Mouse (Mus musculus) liver, adult (tissue): ENCODE results near the gene Pitpnm3.

Experiments
- GATA4 ChIP-seq: IDR thresholded peaks from 2 replicates; pipeline ENCODE4 v1.6.1; 2014; ENCODE audit warnings: mild to moderate bottlenecking, low read length; ENCODE audit not compliant: insufficient replicate concordance

The Pitpnm3 gene

DNA sequence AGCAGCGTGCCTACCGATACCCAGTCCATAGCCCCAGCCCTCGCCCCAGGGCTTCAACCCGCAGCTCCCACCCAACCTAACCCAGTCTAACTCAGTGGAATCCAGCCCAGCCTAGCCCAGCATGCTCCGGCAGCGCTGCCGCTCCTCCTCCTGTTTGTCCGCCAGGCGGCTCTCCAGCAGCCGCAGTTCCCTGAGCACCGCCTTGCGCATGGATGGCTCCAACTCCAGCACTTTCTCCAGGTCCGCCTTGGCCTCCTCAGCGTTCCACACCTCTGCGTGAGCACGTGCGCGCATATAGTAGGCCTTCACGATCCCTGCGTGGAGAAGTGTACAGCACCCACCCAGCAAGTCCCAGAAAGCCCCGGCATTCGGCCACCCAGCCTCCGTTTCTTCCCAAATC lies 106.4 kb downstream of the Pitpnm3 start:
- no peak for TF ChIP-seq GATA4

DNA sequence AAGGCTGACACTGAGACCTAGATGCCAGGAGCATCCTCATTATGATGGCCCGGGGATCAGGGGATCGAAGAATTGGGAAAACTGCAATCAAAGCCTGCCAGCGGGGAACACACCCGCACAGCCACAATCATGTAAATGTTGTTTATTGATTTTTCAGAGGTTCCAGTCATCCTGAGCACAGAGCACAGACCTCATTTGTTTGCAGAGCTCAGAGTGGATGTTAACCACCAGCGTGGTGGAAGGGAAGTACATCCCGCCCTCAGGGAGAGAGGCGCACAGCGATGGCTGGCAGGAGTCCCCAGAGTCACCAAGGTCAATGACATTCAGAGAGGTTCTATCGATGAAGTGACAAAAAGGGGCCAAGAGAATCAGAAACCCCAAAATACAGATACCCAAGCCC lies 107.7 kb downstream of the Pitpnm3 start:
- no peak for TF ChIP-seq GATA4

- TF ChIP-seq GATA4 = no peak
Observed at GRCm38 (mm10) chr11:72026516-72026915, 109.1 kb downstream of the Pitpnm3 start.

DNA sequence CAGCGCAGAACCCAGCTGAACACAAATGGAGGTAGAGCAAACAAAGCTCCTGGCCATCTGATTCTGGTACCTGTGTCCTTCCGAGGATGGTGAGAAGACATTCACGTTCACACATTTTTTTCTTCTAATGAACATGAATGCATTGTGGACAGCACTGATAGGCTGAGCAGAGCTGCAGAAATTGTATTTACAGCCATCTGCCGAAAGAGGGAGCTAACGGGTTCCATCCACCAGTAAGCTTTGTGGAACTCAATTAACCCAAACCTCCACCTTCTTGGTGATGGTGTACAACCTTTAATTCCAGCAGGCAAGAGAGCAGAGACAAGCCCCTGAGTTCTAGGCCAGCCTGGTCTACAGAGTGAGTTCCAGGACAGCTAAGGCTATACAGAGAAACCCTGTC lies 109.7 kb downstream of the Pitpnm3 start:
- no peak for TF ChIP-seq GATA4

DNA sequence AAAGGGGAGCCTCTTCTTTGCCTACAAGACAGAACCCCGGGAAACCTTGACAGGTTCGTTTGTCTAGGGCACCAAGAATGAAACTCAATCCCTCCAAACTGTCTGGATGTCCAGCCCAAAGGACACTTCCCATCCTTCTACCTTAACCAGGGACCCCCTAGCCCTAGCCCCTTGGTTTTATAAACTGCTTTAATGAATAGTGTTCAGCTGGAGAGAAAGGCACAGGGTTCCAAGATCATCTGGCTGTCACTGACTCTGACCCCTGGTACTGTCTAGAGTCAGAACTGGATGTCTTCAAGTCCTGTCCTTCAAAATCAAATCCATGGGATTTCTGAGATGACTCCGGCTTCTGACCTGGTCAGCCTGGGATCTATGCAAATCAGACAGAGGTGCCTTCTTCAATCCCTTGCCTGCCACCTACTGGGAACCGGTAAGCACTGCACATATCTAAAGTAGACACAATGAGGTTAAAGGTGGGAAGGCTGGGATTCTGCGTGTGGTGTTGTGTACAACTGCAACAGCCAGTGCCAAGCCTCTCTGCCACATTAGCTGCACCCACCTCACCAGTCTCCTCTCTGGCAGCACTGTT lies 111.3 kb downstream of the Pitpnm3 start:
- no peak for TF ChIP-seq GATA4

DNA sequence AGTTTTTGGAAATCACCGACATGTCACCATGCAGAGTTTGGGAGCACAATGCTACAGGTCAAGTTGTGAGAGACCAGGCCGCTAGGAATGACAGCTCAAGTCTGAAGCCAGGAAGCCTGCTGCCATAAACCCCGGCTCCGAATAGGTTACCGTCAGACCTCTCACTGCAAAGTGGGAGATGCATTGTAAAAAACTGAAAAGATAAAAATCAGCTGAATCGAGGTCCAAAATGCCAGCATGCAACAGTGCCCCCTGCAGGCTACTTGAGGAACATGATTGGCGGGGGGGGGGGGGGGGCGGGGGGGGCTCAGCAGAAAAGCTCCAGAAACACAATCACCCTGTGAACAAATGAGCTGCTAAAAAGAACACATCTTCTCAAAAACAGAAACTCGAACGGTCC lies 112.0 kb downstream of the Pitpnm3 start:
- peak; percentile 50; the same call in 1 of the 2 replicates for TF ChIP-seq GATA4

DNA sequence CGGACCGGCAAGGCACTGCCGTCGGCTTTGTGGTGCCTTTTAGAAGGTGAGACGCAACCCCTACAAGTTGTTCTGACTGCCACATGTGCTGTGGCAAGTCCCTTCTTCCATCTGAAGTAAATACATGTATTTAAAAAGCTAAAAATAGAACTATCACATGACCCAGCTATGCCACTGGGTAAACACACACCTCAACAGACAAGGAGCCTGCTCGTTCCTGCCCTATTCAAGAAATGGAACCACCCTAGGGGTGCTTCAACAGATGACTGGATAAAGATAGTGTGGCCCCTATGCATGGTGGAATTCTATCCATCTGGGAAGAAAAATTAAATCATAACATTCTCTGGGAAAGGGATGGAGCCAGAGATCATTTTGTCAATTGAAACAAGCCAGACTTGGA lies 112.8 kb downstream of the Pitpnm3 start:
- no peak for TF ChIP-seq GATA4

- no peak for TF ChIP-seq GATA4
Observed at GRCm38 (mm10) chr11:72021015-72021414, 114.6 kb downstream of the Pitpnm3 start.

GRCm38 (mm10) chr11:72017253-72017601 lies 118.4 kb downstream of the Pitpnm3 start:
- no peak for TF ChIP-seq GATA4

DNA sequence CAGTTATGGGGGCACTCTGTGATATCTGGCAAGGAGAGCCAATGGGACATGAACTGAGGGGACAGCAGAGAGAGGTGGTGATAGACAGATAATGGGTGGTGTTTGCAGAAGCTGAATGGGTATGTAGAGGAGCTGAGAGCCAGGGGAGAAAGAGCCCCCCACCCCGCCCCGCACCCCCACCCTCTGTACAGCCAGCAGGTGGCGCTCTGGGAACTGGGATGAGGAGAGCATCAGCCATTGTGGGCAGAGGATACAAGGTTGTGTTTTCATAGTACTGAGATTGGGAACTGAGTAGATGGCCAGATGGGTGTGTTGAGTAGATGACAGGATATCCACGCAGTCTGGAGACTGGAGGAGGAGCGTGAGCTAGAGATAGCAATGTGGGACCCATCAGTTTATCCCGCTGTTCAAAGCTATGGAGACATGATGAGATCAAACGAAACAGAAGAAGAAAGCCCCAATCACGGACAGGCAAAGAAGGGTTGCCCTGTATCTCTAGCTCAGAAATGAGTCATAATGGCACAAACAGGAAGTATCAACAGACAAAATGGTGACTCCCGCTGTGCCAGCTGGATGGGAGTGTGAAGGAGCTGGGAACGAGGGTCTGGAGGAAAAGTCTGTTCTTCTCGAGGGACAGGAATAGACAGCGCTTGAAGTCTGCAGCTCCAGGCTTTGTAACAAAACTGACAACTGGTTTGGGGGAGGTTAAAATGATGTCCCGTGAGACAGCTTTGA lies 118.9 kb downstream of the Pitpnm3 start:
- TF ChIP-seq GATA4 = no peak

DNA sequence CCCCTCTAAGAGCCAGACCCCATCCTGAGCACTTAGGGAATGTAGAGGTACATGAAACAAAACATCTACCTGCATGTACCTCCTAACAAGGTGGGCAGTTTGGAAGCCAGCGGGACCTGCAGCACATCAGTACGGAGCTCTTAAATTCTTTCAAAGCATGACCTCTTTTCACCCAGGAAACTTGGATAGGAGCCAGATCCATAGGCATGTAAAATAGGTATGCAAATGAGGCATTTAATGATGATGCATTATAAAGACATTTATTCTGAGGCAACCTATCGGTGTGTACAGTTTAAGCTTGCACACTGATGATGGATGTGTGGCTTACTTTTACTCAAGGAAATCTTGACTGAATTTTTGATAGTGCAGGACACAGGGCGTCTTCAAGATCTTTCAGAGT lies 120.9 kb downstream of the Pitpnm3 start:
- no peak for TF ChIP-seq GATA4

DNA sequence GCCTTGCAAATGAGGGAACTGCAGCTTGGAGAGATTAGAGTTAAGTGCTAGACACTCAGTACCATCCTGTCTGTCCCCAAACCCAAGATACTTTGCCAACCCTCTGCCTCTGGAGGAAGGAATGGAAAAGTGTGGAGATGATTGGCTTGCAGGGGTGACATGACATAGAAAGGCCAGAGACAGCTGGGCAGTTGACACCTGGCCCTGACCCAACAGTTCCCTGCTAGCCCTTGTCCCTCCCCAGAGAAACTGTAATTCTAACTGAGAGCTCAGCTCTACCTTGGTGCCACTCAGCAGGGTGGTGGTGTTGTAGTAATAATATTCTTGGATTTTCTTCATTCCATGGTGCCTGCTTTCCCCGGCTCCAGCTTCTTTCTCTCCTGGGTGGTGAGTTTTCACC lies 123.6 kb downstream of the Pitpnm3 start:
- TF ChIP-seq GATA4 = no peak

DNA sequence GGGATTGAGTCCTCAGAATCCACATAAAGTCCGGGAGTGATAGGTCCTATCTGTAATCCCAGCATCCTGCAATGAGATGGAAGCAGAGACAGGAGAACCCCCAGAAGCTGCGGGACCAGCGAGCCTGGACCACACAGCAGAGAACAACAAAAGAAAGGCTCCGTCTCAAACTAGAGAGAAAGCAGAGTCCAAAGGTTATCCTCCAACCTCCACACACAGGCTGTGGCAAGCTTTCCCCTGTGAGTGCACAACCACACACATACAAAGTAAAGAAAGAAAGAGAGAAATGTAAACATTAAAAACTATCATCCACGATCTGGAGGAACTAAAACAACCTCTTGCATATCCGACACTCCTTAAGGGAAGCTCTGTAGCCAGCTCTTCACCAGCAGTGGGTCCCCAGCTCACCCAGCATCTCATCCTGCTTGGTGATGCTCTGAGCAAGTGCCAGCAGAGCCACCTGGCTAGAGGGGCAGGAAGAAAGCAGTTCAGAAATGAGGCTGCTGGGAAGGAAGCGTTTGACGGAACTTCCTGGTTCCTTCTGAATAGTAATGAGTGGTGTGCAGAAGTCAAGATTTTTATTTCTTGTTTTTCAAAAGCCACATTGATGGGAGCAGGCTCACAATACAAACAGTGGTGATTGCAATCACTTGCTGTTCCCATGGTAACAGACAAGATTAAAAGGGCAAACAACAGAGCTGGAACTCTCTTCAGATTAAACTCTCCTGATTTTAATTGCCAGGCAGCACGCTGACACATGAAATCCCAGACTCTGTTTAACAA lies 124.4 kb downstream of the Pitpnm3 start:
- TF ChIP-seq GATA4 = no peak

DNA sequence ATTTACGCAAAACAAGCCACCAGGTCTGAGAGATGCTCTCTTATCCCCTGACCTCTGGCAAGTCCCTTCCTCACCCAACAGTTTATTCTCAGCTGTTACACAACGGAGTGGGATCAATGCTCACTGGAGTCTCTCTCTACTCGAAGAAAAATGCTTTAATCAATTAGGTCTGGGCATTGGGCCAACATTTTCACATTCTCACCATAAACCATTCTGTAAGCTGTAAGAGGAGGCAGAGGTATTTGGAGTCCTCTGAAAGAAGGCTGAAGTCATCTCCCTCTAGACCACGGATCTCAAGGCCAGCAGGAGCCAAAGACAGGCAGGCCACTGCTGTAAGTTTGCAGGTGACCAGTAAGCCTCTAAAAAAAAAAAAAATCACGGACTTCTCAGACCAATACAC lies 125.2 kb downstream of the Pitpnm3 start:
- no peak for TF ChIP-seq GATA4

- no peak for TF ChIP-seq GATA4
Observed at GRCm38 (mm10) chr11:72005547-72005946, 130.0 kb downstream of the Pitpnm3 start.

GRCm38 (mm10) chr11:72003171-72003570 lies 132.4 kb downstream of the Pitpnm3 start:
- no peak for TF ChIP-seq GATA4
